Comparison of ENCODE assay signal across 21 mouse cellular contexts in genomic region chr3:81562610-81563258, GRCm38 (mm10).
DNase-seq lines count a peak whose midpoint lies in the region; ATAC-seq and TF ChIP-seq lines count a peak whose summit lies in the region.
"Had no signal": no experiment of that assay in that cellular context is flagged by ENCODE, and none has a peak within 500 bp of the region (broad histone marks: within the 10 kb centered on the region; RNA-seq: fewer than 3 reads in every experiment).

No protein-coding gene starts in this region.

- 0 out of 2 replicates have a peak, but pooled peaks cover 3% of the 10 kb centered on the region for H3K4me1 ChIP-seq in embryonic fibroblast, embryonic 13.5 days (ENCODE audit: control insufficient read depth, insufficient read depth, low read length)
- H3K4me1 ChIP-seq: embryonic facial prominence, embryonic 15.5 days; forebrain, embryonic 12.5 days; heart, embryonic 15.5 days; hindbrain, embryonic 15.5 days had no signal

- intact Hi-C loops in heart, postnatal 25 days (cut with DNase I) = no loop called here

- no peak overlapping the region for H3K4me3 ChIP-seq in embryonic fibroblast, embryonic 13.5 days (ENCODE audit: insufficient read depth, low read length)
- H3K4me3 ChIP-seq: embryonic facial prominence, embryonic 15.5 days; forebrain, embryonic 12.5 days; heart, adult 2 months; heart, embryonic 15.5 days; hindbrain, embryonic 15.5 days had no signal

- no peak for TF ChIP-seq CTCF in embryonic fibroblast, embryonic 13.5 days (IDR thresholded peaks at IDR 0.05; ENCODE audit: borderline replicate concordance, insufficient read depth, low read length)

- peak; percentile 88 for ATAC-seq in megakaryocyte progenitor cell, adult 5-6 weeks (replicated peaks; ENCODE audit: poor library complexity)
- ATAC-seq in cerebellum, adult (ENCODE audit: insufficient number of reproducible peaks, low FRiP score, low TSS enrichment) = no peak
- no peak for ATAC-seq in CD4-positive, CD25-positive, alpha-beta regulatory T cell, adult 4 months
- ATAC-seq: forebrain, embryonic 16.5 days; intestine, postnatal 0 days had no signal

- peak overlapping the region; percentile 80 for H3K27ac ChIP-seq in embryonic fibroblast, embryonic 13.5 days (ENCODE audit: insufficient read depth, low read length)
- H3K27ac ChIP-seq: embryonic facial prominence, embryonic 15.5 days; forebrain, embryonic 12.5 days; heart, adult 2 months; heart, embryonic 15.5 days; hindbrain, embryonic 15.5 days had no signal

- TF ChIP-seq POLR2A in embryonic fibroblast, embryonic 13.5 days (IDR thresholded peaks at IDR 0.05; ENCODE audit: low read depth, low read length) = no peak

- peak; percentile 3 for DNase-seq in 3134 (ENCODE audit: extremely low read depth, insufficient read length, low spot score)
- peak; percentile 23 for DNase-seq in Muller cell, postnatal 12 days (ENCODE audit: inconsistent ontology term)
- no peak for DNase-seq in heart, postnatal 25 days (ENCODE audit: low spot score)
- DNase-seq: adrenal gland, adult 8-10 months; cerebellum, adult 18-20 months; cerebellum, adult 9-11 months; cerebellum, postnatal 36 days; embryo, embryonic 11 days; gastrocnemius, postnatal 10 days; heart, adult 2 months; heart, postnatal 14 days had no signal
